Mouse (Mus musculus) brain, embryonic 14.5 days (tissue): ENCODE data around the gene Mapre3. TPM values are rescaled to one million over a fixed set of nuclear protein-coding genes. Genes with fewer than 3 reads are reported as not detected.

Experiments
- DNase-seq: peaks from one replicate; pipeline ENCODE4 v3.0.0-alpha.2; 2011; ENCODE audit warnings: low read depth
- CTCF ChIP-seq: fragments of 200-500 bp; IDR thresholded peaks from 2 replicates; pipeline ENCODE4 v1.5.1; 2012; ENCODE audit warnings: inconsistent platforms, mild to moderate bottlenecking, moderate library complexity, borderline replicate concordance; ENCODE audit not compliant: insufficient read depth, insufficient read length; ENCODE audit errors: extremely low read depth
- POLR2A ChIP-seq: fragments of 200-500 bp; IDR thresholded peaks from 2 replicates; pipeline ENCODE4 v1.6.1; 2012; ENCODE audit warnings: mild to moderate bottlenecking, inconsistent platforms, borderline replicate concordance; ENCODE audit not compliant: poor library complexity, insufficient read depth, insufficient read length, severe bottlenecking; ENCODE audit errors: extremely low read depth
- polyA plus RNA-seq: library from polyadenylated mRNA; depleted of rRNA; stranded (reverse); fragments of >200 nt; gene quantifications from 2 replicates; pipeline ENCODE4 v1.2.3, GENCODE M21; 2012; rRNA removed

Gene Mapre3
- polyA plus RNA-seq, 1 experiment = 172 TPM

- peak; percentile 98 for DNase-seq
- TF ChIP-seq POLR2A (peak; percentile 77), CTCF (no peak)
Observed at GRCm38 (mm10) chr5:30907413-30908059, 93.1 kb downstream of the Mapre3 start, which contains the start of gene Ost4. Ost4 (minus strand) TSS chr5:30907788.

- TF ChIP-seq POLR2A = no peak
- TF ChIP-seq CTCF = no peak
- DNase-seq = no peak
Observed at GRCm38 (mm10) chr5:30908426-30909299, 94.2 kb downstream of the Mapre3 start.

GRCm38 (mm10) chr5:30909300-30909659 is 94.8 kb downstream of the Mapre3 start:
- no peak for DNase-seq
- TF ChIP-seq CTCF (no peak), POLR2A (no peak)

- no peak for DNase-seq
- TF ChIP-seq CTCF = no peak
- TF ChIP-seq POLR2A = no peak
Observed at GRCm38 (mm10) chr5:30909863-30910262, 95.4 kb downstream of the Mapre3 start.

GRCm38 (mm10) chr5:30910481-30910880 is 96.0 kb downstream of the Mapre3 start:
- no peak for DNase-seq
- TF ChIP-seq POLR2A (no peak), CTCF (no peak)

GRCm38 (mm10) chr5:30912156-30912555 is 97.7 kb downstream of the Mapre3 start:
- TF ChIP-seq CTCF = no peak
- TF ChIP-seq POLR2A = no peak

GRCm38 (mm10) chr5:30913060-30913841 is 98.8 kb downstream of the Mapre3 start, which contains the start of gene Emilin1:
Emilin1 (plus strand) TSS chr5:30913402.
- DNase-seq = peak; percentile 85
- TF ChIP-seq POLR2A = no peak
- no peak for TF ChIP-seq CTCF

More at GRCm38 (mm10) chr5:30912156-30912555, 97.7 kb downstream of the Mapre3 start:
- DNase-seq = peak; percentile 70

- TF ChIP-seq POLR2A (no peak), CTCF (no peak)
- DNase-seq = no peak
Observed at GRCm38 (mm10) chr5:30914101-30914635, 99.7 kb downstream of the Mapre3 start.

GRCm38 (mm10) chr5:30914849-30915248 is 100.4 kb downstream of the Mapre3 start:
- no peak for DNase-seq
- TF ChIP-seq POLR2A (no peak), CTCF (no peak)

- TF ChIP-seq CTCF = no peak
- no peak for TF ChIP-seq POLR2A
- DNase-seq = no peak
Observed at GRCm38 (mm10) chr5:30915456-30915855, 101.0 kb downstream of the Mapre3 start.

Other genes with a start within 250 kb of the Mapre3 start
- gene Kcnk3, start 226.5 kb upstream of the Mapre3 start, polyA plus RNA-seq = 5.5 and 10.9 TPM in 2 replicates
- gene Slc35f6, start 166.7 kb upstream of the Mapre3 start, polyA plus RNA-seq = 44.4 and 52.9 TPM in 2 replicates
- gene Cenpa, start 147.9 kb upstream of the Mapre3 start, polyA plus RNA-seq = 55.9 and 105 TPM in 2 replicates
- 368 and 444 TPM in 2 replicates for gene Dpysl5, start 103.1 kb upstream of the Mapre3 start, polyA plus RNA-seq
- 82.3 and 88.6 TPM in 2 replicates for gene Tmem214, start 53.4 kb downstream of the Mapre3 start, polyA plus RNA-seq
- 70.9 and 72.1 TPM in 2 replicates for gene Agbl5, start 74.1 kb downstream of the Mapre3 start, polyA plus RNA-seq
- 162 and 256 TPM in 2 replicates for gene Ost4, start 93.1 kb downstream of the Mapre3 start, polyA plus RNA-seq
- gene Emilin1, start 98.8 kb downstream of the Mapre3 start, polyA plus RNA-seq = 12.8 and 23.0 TPM in 2 replicates
- gene Khk, start 106.8 kb downstream of the Mapre3 start, polyA plus RNA-seq = 7.9 and 8.5 TPM in 2 replicates
- gene Cgref1, start 130.9 kb downstream of the Mapre3 start, polyA plus RNA-seq = 27.4 and 34.4 TPM in 2 replicates
- 178 and 250 TPM in 2 replicates for gene Preb, start 145.7 kb downstream of the Mapre3 start, polyA plus RNA-seq
- gene Tcf23, start 154.0 kb downstream of the Mapre3 start, polyA plus RNA-seq = not detected in 2 replicates
- gene Atraid, start 233.7 kb downstream of the Mapre3 start, polyA plus RNA-seq = 122 and 154 TPM in 2 replicates
- 40.7 and 44.5 TPM in 2 replicates for gene Slc5a6, start 234.3 kb downstream of the Mapre3 start, polyA plus RNA-seq
- gene Cad, start 240.1 kb downstream of the Mapre3 start, polyA plus RNA-seq = 33.8 and 34.0 TPM in 2 replicates